Mouse (Mus musculus) midbrain, embryonic 14.5 days (tissue): ENCODE results near the gene Dnajc11. TPM values are rescaled to one million over a fixed set of nuclear protein-coding genes. Genes with fewer than 3 reads are reported as not detected.

ENCODE experiments used
- ATAC-seq: fragments of 200-750 bp; cut with Nextera tagmentation; 2 replicates; pipeline ENCODE4 v1.8.0; 2017; ENCODE audit warnings: moderate number of reproducible peaks, moderate library complexity; ENCODE audit not compliant: low FRiP score, low TSS enrichment
- DNase-seq: peaks from one replicate; pipeline ENCODE4 v3.0.0-alpha.2; 2015
- H3K27ac ChIP-seq: fragments of 300-500 bp; sonication (generic); replicated peaks from 2 replicates; pipeline ENCODE4 v1.5.1; 2014; ENCODE audit warnings: mild to moderate bottlenecking, low read depth, low read length, moderate library complexity
- H3K27me3 ChIP-seq: fragments of 300-500 bp; sonication (generic); 2 replicates; pipeline ENCODE4 v1.6.1; 2014; ENCODE audit warnings: low read length, control low read depth, mixed read lengths; ENCODE audit not compliant: control insufficient read depth, insufficient read depth
- H3K36me3 ChIP-seq: fragments of 300-500 bp; sonication (generic); 2 replicates; pipeline ENCODE4 v1.6.1; 2014; ENCODE audit warnings: low read length, control low read depth; ENCODE audit not compliant: control insufficient read depth, insufficient read depth
- H3K4me1 ChIP-seq: fragments of 300-500 bp; sonication (generic); 2 replicates; pipeline ENCODE4 v1.6.1; 2014; ENCODE audit warnings: mild to moderate bottlenecking, antibody characterized with exemption, low read length, control low read depth; ENCODE audit not compliant: control insufficient read depth, insufficient read depth
- H3K4me2 ChIP-seq: fragments of 300-500 bp; sonication (generic); 2 replicates; pipeline ENCODE4 v1.6.1; 2014; ENCODE audit warnings: mild to moderate bottlenecking, low read length, moderate library complexity
- H3K4me3 ChIP-seq: fragments of 300-500 bp; sonication (generic); replicated peaks from 2 replicates; pipeline ENCODE4 v1.5.1; 2014; ENCODE audit warnings: low read depth, low read length
- H3K9ac ChIP-seq: fragments of 300-500 bp; sonication (generic); replicated peaks from 2 replicates; pipeline ENCODE4 v1.6.1; 2014; ENCODE audit warnings: mild to moderate bottlenecking, low read length, moderate library complexity
- H3K9me3 ChIP-seq: fragments of 300-500 bp; sonication (generic); 2 replicates; pipeline ENCODE4 v1.6.1; 2016; ENCODE audit warnings: low read length, control low read depth, mixed read lengths; ENCODE audit not compliant: control insufficient read depth
- WGBS: fragments of 180-500 bp; shearing (Covaris S2); extraction: QIAGEN DNeasy Blood & Tissue Kit; methylation state at CpG from one replicate; pipeline ENCODE4 v1.1.7; 2014; 5-methylcytosine and 5-hydroxymethylcytosine counted together
- polyA plus RNA-seq: library from polyadenylated mRNA; unstranded; fragments of >200 nt; fragmentation: Nextera tagmentation; extraction: Ambion mirVana; gene quantifications from 2 replicates; pipeline ENCODE4 v1.2.1, GENCODE M21; 2014

The Dnajc11 gene
- polyA plus RNA-seq, 1 experiment from 2014 or later: 75.2 TPM

DNA sequence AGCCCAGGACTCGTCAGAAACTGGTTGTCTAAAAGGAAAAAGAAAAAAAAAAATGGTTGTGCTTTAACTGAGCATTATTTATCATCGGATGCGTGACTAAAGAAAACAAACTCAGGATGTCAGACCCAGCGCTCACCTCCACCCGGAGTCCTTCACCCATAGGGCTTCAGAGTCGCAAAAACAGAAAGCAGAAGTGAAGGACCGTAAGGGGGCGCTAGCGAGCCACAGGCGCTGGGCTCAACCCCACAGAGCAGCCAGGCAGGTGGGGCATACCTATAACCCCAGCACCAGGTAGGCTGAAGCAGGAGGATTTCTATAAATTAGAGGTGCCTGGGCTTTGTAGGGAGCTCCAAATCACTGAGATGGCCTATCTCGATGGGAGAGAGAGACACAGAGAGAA lies 32.1 kb upstream of the Dnajc11 start:
- 66% methylated on average over 11 of the region's 11 CpGs for WGBS
- Histone ChIP-seq H3K36me3 (no peaks in the 10 kb centered on the region), H3K4me2 (no peak overlapping the region), H3K27ac (no peak overlapping the region), H3K4me1 (no peaks in the 10 kb centered on the region; the same call in 1 of the 2 replicates), H3K27me3 (no peaks in the 10 kb centered on the region), H3K9me3 (no peaks in the 10 kb centered on the region), H3K9ac (no peak overlapping the region), H3K4me3 (no peak overlapping the region)
- DNase-seq (no peak), ATAC-seq (no peak)

DNA sequence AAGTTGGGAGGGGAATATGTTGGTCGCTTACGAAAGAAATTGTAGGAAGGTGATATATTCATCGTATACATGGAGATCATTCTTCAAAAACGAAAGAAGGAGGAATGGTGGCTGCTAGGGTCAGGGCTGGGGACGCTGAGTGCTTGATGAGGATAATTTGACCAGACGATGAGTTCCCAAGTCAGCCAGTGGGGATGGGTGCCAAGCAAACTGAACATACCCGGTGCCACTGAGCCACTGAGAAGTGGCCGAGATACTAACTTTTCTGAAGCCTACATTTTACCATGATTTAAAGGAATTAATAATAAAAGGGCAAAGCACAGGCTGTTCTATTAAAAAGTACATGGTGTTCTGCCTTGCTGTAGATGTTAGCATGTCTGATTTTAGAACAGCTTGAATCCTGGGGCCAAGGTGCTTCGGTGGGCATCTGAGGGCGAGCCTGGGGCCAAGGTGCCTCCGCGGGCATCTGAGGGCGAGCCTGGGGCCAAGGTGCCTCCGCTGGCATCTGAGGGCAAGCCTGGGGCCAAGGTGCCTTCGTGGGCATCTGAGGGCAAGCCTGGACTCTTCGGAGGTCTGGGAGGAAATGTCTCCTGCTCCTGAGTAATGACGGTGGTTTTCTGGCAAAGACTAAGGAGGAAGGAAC lies 31.3 kb upstream of the Dnajc11 start:
- Histone ChIP-seq H3K4me1 (peaks cover 2% of the 10 kb centered on the region; the same call in 1 of the 2 replicates), H3K4me2 (no peak overlapping the region), H3K9me3 (no peaks in the 10 kb centered on the region), H3K27me3 (no peaks in the 10 kb centered on the region), H3K9ac (no peak overlapping the region), H3K36me3 (no peaks in the 10 kb centered on the region), H3K27ac (no peak overlapping the region), H3K4me3 (no peak overlapping the region)
- 88% methylated on average over 17 of the region's 17 CpGs for WGBS
- ATAC-seq (no peak), DNase-seq (no peak)

DNA sequence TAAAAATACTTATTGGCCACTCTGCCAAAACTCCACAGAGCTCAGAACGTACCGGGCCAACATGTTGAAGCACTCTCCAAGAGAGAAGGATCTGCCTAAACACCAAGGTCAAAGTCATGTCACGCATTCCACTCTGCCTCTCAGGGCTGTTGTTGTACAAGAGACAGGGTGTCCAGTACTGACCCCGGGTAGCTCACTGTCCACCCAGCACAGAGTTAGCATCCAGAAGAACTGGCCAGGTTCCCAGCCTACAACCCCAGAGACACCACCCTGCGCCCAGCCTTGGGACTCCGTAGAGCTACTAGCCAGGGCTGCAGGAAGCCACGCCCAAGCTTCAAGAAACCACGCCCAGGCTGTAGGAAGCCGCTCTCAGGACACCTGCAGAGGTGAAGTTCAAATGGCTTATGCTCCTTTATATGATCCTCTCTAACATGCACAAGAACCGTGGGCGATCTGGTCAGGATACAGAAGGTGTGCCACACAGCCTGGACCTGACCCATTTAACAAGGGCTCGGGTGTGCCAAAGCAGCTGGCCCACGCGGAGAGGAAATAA lies 30.7 kb upstream of the Dnajc11 start:
- H3K4me3 ChIP-seq: no peak overlapping the region
- 65% methylated on average over 14 of the region's 14 CpGs for WGBS

DNA sequence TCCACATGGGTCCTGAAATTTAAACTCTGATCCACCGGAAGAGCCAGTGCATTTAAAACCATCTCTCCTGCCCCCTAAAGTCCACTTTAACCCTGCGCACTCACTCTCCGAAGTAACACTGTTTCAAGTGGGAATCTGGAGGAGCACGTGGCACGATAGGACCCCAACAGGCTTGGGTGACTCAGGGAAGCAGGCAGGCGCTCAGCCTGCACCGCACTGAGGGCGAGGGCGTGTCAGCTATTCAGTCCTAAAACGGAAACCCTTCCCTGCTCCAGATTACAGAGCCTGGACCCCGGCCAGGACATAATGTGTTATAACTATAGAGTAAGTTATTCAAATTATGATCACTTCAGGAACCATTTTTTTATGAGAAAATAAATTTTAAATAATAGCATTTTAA lies 29.4 kb upstream of the Dnajc11 start:
- ATAC-seq (no peak), DNase-seq (no peak)
- H3K4me2 ChIP-seq: no peak overlapping the region

More for the DNA sequence above, 30.7 kb upstream of the Dnajc11 start:
- ATAC-seq (no peak), DNase-seq (no peak)
- H3K4me1 ChIP-seq: peaks cover 3% of the 10 kb centered on the region; the same call in 1 of the 2 replicates
- no peaks in the 10 kb centered on the region for H3K9me3 ChIP-seq
- no peaks in the 10 kb centered on the region for H3K27me3 ChIP-seq
- no peak overlapping the region for H3K4me2 ChIP-seq
- H3K36me3 ChIP-seq: no peaks in the 10 kb centered on the region
- H3K27ac ChIP-seq: no peak overlapping the region
- H3K9ac ChIP-seq: no peak overlapping the region

DNA sequence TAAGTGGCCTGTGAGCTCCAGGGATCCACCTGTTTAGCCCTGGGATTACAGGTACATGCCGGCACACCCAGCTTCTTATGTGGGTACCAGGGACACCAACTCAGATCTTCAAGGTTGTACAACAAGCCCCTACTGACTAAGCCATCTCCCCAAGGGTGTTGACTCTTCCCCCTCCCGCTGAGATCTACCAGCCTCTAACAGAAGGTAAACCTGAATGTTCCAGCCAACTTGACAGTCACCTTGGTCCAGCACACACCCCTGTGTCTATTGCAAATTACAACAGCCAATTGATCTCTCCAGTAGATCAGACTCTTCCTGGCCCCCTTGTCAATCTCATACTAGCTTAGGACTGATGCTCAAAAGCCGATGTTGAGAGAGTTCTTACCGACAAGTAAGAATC lies 27.9 kb upstream of the Dnajc11 start:
- H3K9me3 ChIP-seq: no peaks in the 10 kb centered on the region
- 72% methylated on average over 4 of the region's 4 CpGs for WGBS
- H3K4me3 ChIP-seq: no peak overlapping the region
- H3K4me2 ChIP-seq: no peak overlapping the region
- no peaks in the 10 kb centered on the region for H3K36me3 ChIP-seq
- 0 out of 2 replicates have a peak, but pooled peaks cover 3% of the 10 kb centered on the region for H3K4me1 ChIP-seq
- no peak overlapping the region for H3K27ac ChIP-seq
- H3K27me3 ChIP-seq: no peaks in the 10 kb centered on the region
- H3K9ac ChIP-seq: no peak overlapping the region
- DNase-seq: no peak
- no peak for ATAC-seq

More for the DNA sequence above, 29.4 kb upstream of the Dnajc11 start:
- H3K27ac ChIP-seq: no peak overlapping the region
- WGBS: 53% methylated on average over 11 of the region's 11 CpGs
- H3K36me3 ChIP-seq: no peaks in the 10 kb centered on the region
- H3K9me3 ChIP-seq: no peaks in the 10 kb centered on the region
- H3K9ac ChIP-seq: no peak overlapping the region
- peaks cover 3% of the 10 kb centered on the region; the same call in 1 of the 2 replicates for H3K4me1 ChIP-seq
- no peak overlapping the region for H3K4me3 ChIP-seq
- H3K27me3 ChIP-seq: no peaks in the 10 kb centered on the region

DNA sequence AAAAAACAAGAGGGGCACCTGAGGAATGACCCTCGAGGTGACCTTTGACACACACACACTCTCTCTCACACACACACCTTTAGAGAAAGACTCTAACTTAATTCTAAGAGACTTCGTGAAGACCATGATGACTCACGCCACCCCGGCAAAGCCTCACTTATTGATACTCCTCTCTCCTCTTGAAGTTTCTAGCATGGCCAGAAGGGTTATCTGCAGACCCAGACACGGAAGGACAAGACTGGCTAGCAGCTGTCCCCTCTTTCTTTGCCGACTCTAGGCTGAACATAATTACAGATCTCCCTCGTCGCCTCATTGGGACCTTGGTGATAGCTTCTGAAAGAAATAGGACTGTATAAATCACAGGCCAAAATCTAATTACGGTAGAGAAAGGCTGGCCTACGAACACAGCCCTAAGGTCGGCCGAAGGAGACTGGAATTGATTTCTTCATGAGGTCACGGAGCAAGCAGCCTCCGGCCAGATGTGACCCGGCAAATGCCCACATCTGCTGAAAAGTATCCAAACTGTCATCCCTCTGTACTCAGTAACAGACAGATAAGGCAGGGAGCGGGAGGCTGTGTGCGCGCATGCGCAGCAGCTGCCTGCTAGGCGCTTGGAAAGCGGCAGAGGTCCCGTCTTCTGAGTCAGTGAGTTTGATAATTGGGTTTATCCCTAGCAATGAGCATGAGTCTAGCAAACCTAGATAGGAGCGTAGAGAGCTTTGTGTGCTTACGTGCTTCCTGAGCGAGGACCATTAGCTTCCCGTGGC lies 25.7 kb upstream of the Dnajc11 start:
- WGBS: 71% methylated on average over 26 of the region's 26 CpGs
- no peak overlapping the region for H3K4me3 ChIP-seq
- no peak overlapping the region for H3K4me2 ChIP-seq
- H3K4me1 ChIP-seq: 0 out of 2 replicates have a peak, but pooled peaks cover 3% of the 10 kb centered on the region
- no peak for ATAC-seq
- H3K9me3 ChIP-seq: no peaks in the 10 kb centered on the region
- H3K27ac ChIP-seq: no peak overlapping the region
- peak; percentile 57 for DNase-seq
- no peaks in the 10 kb centered on the region for H3K27me3 ChIP-seq
- no peaks in the 10 kb centered on the region for H3K36me3 ChIP-seq
- H3K9ac ChIP-seq: no peak overlapping the region

DNA sequence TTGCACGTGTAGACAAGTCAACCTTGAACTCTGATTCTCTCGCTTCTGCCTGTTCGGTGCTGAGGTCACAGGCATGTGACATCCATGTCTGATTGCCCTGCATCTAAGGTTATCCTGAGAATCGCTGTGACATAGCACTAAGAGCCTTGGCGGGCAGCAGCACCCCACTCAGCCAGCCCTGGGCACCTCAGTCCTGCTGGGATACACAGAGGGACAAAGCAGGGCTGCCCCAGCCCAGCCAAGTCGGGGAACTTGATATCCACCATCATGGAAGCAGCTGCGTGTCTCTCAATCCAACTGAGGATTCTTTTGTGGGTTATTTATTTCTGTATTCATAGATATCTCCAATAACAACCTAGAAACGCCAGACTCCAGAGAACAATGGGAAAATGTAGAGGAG lies 24.7 kb upstream of the Dnajc11 start:
- Histone ChIP-seq H3K4me2 (no peak overlapping the region), H3K9me3 (no peaks in the 10 kb centered on the region), H3K27me3 (no peaks in the 10 kb centered on the region), H3K4me3 (no peak overlapping the region), H3K9ac (no peak overlapping the region), H3K36me3 (no peaks in the 10 kb centered on the region), H3K27ac (no peak overlapping the region), H3K4me1 (0 out of 2 replicates have a peak, but pooled peaks cover 3% of the 10 kb centered on the region)
- ATAC-seq (no peak), DNase-seq (no peak)
- WGBS: 76% methylated on average over 8 of the region's 8 CpGs

DNA sequence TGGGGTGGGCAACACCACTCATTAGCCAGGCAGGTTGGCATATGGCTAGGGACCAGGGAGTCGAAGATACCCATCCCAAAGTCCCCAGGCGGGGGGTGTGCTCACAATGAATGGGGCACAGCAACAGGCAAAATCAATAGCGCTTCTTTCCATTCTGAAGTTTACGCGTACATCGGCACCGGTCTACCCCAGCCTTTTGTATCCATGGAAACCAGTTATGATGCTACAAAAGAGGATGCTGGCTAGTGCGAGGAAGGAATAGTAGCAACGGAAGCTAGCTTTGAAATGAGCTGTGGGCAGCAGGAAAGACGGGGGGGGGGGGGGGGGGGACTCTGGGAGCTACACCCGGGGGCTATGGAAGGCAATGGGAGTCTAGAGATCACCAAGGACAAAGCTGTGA lies 17.2 kb upstream of the Dnajc11 start:
- DNase-seq: peak; percentile 34
- H3K27ac ChIP-seq: no peak overlapping the region
- no peaks in the 10 kb centered on the region for H3K27me3 ChIP-seq
- no peaks in the 10 kb centered on the region for H3K9me3 ChIP-seq
- WGBS: 75% methylated on average over 11 of the region's 11 CpGs
- H3K4me3 ChIP-seq: no peak overlapping the region
- H3K9ac ChIP-seq: no peak overlapping the region
- no peak overlapping the region for H3K4me2 ChIP-seq
- ATAC-seq: no peak
- H3K36me3 ChIP-seq: no peaks in the 10 kb centered on the region
- no peaks in the 10 kb centered on the region for H3K4me1 ChIP-seq
